Mouse (Mus musculus) small intestine, adult 2 months (tissue): ENCODE measurements around the gene Cers6.

Experiments used
- CTCF ChIP-seq: fragments of 200-500 bp; IDR thresholded peaks from 2 replicates; pipeline ENCODE4 v1.5.1; 2012; ENCODE audit warnings: low read depth, mild to moderate bottlenecking, control low read depth, inconsistent platforms, low read length, moderate library complexity, mixed read lengths; ENCODE audit not compliant: insufficient replicate concordance, insufficient read length; ENCODE audit errors: extremely low read depth
- POLR2A ChIP-seq: fragments of 200-500 bp; IDR thresholded peaks from 2 replicates; pipeline ENCODE4 v1.6.1; 2012; ENCODE audit warnings: low read depth, mild to moderate bottlenecking, control low read depth, inconsistent platforms, low read length, moderate library complexity

- TF ChIP-seq POLR2A, result no peak
- TF ChIP-seq CTCF, result no peak
Measured at GRCm38 (mm10) chr2:68992629-68993028, 131.4 kb downstream of the Cers6 start.
